Mouse (Mus musculus): ENCODE data around the gene Gipc2. TPM values are rescaled to one million over a fixed set of nuclear protein-coding genes. Genes with fewer than 3 reads are reported as not detected.

Gipc2 gene
- polyA plus RNA-seq, 1 experiment: 36.6 TPM

DNA sequence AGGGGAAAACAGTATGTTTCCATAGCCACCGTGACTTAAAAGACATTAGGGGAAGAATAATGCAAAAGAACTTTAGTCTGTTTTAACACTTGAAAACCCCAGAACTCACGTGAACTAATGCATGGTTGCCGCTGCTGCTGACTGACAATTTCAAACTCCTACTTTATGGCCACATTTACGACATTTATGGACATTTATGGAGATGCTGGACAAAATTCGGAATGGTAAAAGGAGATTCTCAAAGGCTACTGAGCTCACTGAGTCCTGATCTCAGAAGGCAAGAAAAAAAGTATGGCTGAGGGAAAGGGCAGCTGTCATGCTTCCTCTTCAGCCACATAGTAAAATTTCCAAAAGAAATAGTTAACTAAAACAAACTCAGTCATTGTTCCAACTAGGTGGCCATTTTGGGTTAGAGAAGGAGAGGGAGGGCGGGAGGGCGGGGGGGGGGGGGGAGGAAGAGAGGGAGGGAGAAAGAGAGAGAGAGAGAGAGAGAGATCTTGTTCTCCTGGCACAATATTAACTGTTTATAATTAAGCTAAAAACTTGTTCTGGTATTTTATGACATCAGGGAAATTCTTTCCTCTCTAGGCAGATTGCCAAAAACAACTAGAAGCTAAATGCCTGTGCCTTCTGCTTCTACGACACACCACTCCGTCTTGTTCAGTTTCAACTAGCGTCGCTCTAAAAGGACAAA is 26.4 kb upstream of the Gipc2 start:
- TF ChIP-seq POLR2A (IDR thresholded peaks at IDR 0.05; ENCODE audit: borderline replicate concordance, extremely low read depth, low read depth, low read length) (no peak), CTCF (IDR thresholded peaks at IDR 0.05; ENCODE audit: insufficient read depth, low read length) (no peak)
- H3K4me1 ChIP-seq (ENCODE audit: control insufficient read depth, insufficient read depth, low read length): peaks cover 4% of the 10 kb centered on the region
- WGBS: 4% methylated on average over 11 of the region's 11 CpGs
- DNase-seq: peak; percentile 21
- H3K4me3 ChIP-seq (replicated peaks; ENCODE audit: extremely low read depth, low read depth, low read length): peak overlapping the region; percentile 73

GRCm38 (mm10) chr3:152191791-152192237 is 25.8 kb upstream of the Gipc2 start:
- TF ChIP-seq CTCF (IDR thresholded peaks at IDR 0.05; ENCODE audit: insufficient read depth, low read length): no peak
- TF ChIP-seq POLR2A (IDR thresholded peaks at IDR 0.05; ENCODE audit: borderline replicate concordance, extremely low read depth, low read depth, low read length): peak; percentile 29; the same call in 1 of the 2 replicates
- Histone ChIP-seq H3K4me3 (replicated peaks; ENCODE audit: extremely low read depth, low read depth, low read length) (peak overlapping the region; percentile 73), H3K4me1 (ENCODE audit: control insufficient read depth, insufficient read depth, low read length) (peaks cover 4% of the 10 kb centered on the region)
- peak; percentile 77 for DNase-seq
- WGBS: 8% methylated on average over 6 of the region's 6 CpGs

DNA sequence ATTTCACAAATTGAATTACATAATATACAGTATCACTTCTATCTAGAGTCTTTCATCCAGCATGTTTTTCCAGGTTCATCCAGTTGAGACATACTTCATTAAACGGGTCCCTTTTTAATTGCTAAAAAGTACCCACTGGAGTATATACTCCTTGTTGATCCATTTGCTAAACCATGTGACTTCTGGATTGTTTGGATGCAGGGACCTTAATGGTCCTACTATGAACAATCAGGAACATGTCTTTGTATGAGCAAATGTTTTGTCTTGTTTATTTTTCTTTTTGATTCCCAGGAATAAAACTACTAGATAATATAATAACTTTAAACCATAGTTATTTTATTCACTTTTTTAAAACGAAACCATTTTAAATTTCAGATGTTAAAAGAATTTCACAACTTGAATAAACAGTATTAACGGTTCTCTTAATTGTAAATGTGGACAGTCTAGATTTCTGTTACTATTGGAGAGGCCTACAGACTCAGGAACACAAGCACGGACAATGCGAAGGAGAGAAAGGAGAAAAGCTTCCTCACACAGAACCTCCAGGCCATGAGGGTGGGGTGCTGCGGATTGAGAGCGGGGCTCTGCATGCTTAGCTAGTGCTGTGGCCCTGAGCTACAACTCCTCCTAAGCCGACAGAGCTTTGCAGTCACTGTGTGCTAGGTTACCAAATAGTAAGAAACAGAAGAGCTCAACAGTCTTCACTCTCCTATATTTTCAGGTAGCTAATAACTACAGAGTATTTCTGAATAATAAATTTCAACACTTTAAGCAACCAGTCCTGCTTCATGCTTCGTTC is 24.8 kb upstream of the Gipc2 start:
- Histone ChIP-seq H3K4me3 (replicated peaks; ENCODE audit: extremely low read depth, low read depth, low read length) (peak overlapping the region; percentile 65), H3K4me1 (ENCODE audit: control insufficient read depth, insufficient read depth, low read length) (peaks cover 4% of the 10 kb centered on the region)
- WGBS: 41% methylated on average over 9 of the region's 9 CpGs
- TF ChIP-seq POLR2A (IDR thresholded peaks at IDR 0.05; ENCODE audit: borderline replicate concordance, extremely low read depth, low read depth, low read length) (no peak), CTCF (IDR thresholded peaks at IDR 0.05; ENCODE audit: insufficient read depth, low read length) (no peak)
- DNase-seq: no peak

GRCm38 (mm10) chr3:152189306-152189705 is 23.3 kb upstream of the Gipc2 start:
- TF ChIP-seq POLR2A (IDR thresholded peaks at IDR 0.05; ENCODE audit: borderline replicate concordance, extremely low read depth, low read depth, low read length): no peak
- no peak for TF ChIP-seq CTCF (IDR thresholded peaks at IDR 0.05; ENCODE audit: insufficient read depth, low read length)
- DNase-seq: no peak
- 43% methylated on average over 4 of the region's 4 CpGs for WGBS
- Histone ChIP-seq H3K4me3 (replicated peaks; ENCODE audit: extremely low read depth, low read depth, low read length) (peak overlapping the region; percentile 13), H3K4me1 (ENCODE audit: control insufficient read depth, insufficient read depth, low read length) (peaks cover 4% of the 10 kb centered on the region)

DNA sequence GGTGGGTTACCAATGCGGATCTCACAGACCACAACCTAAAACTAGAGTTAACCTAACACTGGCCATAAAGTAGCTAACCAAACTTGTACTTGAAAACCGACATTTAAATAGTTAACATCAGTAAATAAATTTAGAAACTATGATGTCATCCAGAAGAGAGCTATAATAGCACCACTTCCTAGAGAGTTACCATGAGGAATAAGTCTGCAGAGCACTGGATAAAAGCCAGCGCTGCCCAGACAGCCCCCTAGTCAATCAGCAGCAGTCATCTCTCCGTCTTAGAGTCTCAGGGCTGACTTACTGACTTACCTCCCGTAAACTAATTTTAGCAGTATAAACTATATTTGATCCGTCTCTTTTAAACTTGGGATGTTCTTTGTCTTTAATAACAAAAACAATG is 20.1 kb upstream of the Gipc2 start:
- TF ChIP-seq POLR2A (IDR thresholded peaks at IDR 0.05; ENCODE audit: borderline replicate concordance, extremely low read depth, low read depth, low read length) (no peak), CTCF (IDR thresholded peaks at IDR 0.05; ENCODE audit: insufficient read depth, low read length) (no peak)
- Histone ChIP-seq H3K4me1 (ENCODE audit: control insufficient read depth, insufficient read depth, low read length) (peaks cover 2% of the 10 kb centered on the region; the same call in 1 of the 2 replicates), H3K4me3 (replicated peaks; ENCODE audit: extremely low read depth, low read depth, low read length) (no peak overlapping the region)
- no peak for DNase-seq
- WGBS: 40% methylated on average over 6 of the region's 6 CpGs

- WGBS: 89% methylated on average over 9 of the region's 9 CpGs
These were observed 17.5 kb upstream of the Gipc2 start for GRCm38 (mm10) chr3:152183522-152183921.

GRCm38 (mm10) chr3:152180624-152181023 is 14.6 kb upstream of the Gipc2 start:
- no peak overlapping the region for H3K4me3 ChIP-seq (replicated peaks; ENCODE audit: extremely low read depth, low read depth, low read length)
- H3K4me1 ChIP-seq (ENCODE audit: control insufficient read depth, insufficient read depth, low read length): no peaks in the 10 kb centered on the region
- no peak for TF ChIP-seq POLR2A (IDR thresholded peaks at IDR 0.05; ENCODE audit: borderline replicate concordance, extremely low read depth, low read depth, low read length)
- TF ChIP-seq CTCF (IDR thresholded peaks at IDR 0.05; ENCODE audit: insufficient read depth, low read length): no peak
- DNase-seq: no peak
- 88% methylated on average over 4 of the region's 4 CpGs for WGBS

More at GRCm38 (mm10) chr3:152183522-152183921, 17.5 kb upstream of the Gipc2 start:
- no peak for DNase-seq
- Histone ChIP-seq H3K4me1 (ENCODE audit: control insufficient read depth, insufficient read depth, low read length) (no peaks in the 10 kb centered on the region; the same call in 1 of the 2 replicates), H3K4me3 (replicated peaks; ENCODE audit: extremely low read depth, low read depth, low read length) (no peak overlapping the region)
- TF ChIP-seq CTCF (IDR thresholded peaks at IDR 0.05; ENCODE audit: insufficient read depth, low read length) (no peak), POLR2A (IDR thresholded peaks at IDR 0.05; ENCODE audit: borderline replicate concordance, extremely low read depth, low read depth, low read length) (no peak)

DNA sequence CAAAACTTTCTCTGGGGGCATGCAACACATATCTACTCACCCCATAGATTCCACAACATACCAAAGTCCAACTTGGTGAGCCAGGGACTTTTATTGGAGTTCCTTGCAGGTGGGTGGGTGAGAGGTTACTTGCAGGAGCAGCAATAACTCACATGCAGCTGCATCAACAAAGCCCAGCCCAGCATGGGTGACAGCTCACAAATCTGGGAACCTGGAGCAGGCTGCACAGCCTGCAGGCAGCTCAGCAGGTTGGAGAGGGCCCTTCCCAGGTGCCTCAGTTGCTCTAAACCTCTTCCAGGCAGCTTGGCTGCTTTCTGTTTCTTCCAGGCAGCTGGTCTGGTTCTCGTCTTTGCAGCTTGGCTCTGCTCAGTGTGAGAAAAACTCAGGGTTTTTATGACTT is 13.3 kb upstream of the Gipc2 start:
- WGBS: 63% methylated on average over 1 of the region's 1 CpGs
- TF ChIP-seq POLR2A (IDR thresholded peaks at IDR 0.05; ENCODE audit: borderline replicate concordance, extremely low read depth, low read depth, low read length) (no peak), CTCF (IDR thresholded peaks at IDR 0.05; ENCODE audit: insufficient read depth, low read length) (no peak)
- Histone ChIP-seq H3K4me1 (ENCODE audit: control insufficient read depth, insufficient read depth, low read length) (no peaks in the 10 kb centered on the region), H3K4me3 (replicated peaks; ENCODE audit: extremely low read depth, low read depth, low read length) (no peak overlapping the region)
- DNase-seq: no peak

DNA sequence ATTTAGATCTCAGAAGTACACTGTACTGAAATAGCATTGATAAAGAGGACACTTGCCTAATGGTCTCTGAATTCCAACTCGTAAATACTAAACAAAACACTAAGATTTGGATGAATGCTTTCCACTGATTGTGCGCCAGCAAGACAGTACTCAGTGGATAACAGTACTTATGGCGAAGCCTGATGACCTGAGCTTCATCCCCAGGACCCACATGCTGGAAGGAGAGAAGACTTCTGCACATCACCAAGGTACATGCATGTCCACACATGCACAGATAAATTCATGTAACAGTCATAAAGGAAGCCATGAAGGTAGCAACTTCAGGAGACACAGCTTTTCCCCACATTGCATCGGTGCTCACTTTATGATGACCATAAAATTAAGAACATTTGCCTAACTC is 12.8 kb upstream of the Gipc2 start:
- WGBS: 81% methylated on average over 4 of the region's 4 CpGs
- no peaks in the 10 kb centered on the region for H3K4me1 ChIP-seq (ENCODE audit: control insufficient read depth, insufficient read depth, low read length)
- no peak overlapping the region for H3K4me3 ChIP-seq (replicated peaks; ENCODE audit: extremely low read depth, low read depth, low read length)
- TF ChIP-seq CTCF (IDR thresholded peaks at IDR 0.05; ENCODE audit: insufficient read depth, low read length) (no peak), POLR2A (IDR thresholded peaks at IDR 0.05; ENCODE audit: borderline replicate concordance, extremely low read depth, low read depth, low read length) (no peak)
- DNase-seq: no peak
